Mouse (Mus musculus) ES-E14 (cell line): ENCODE data around the gene Atg4c.

Experiments used
- HCFC1 ChIP-seq: IDR thresholded peaks from 2 replicates; pipeline ENCODE4 v1.6.1; 2012; ENCODE audit warnings: low read length, inconsistent platforms, borderline replicate concordance; ENCODE audit not compliant: insufficient read depth
- ZC3H11A ChIP-seq: IDR thresholded peaks from 2 replicates; pipeline ENCODE4 v1.6.1; 2012; ENCODE audit warnings: low read depth, mild to moderate bottlenecking, inconsistent platforms, low read length, borderline replicate concordance
- ZNF384 ChIP-seq: IDR thresholded peaks from 2 replicates; pipeline ENCODE4 v1.6.1; 2012; ENCODE audit warnings: low read depth, low read length, inconsistent platforms

GRCm38 (mm10) chr4:99186412-99187125 lies 7.2 kb upstream of the Atg4c start:
- TF ChIP-seq ZC3H11A (no peak), ZNF384 (no peak), HCFC1 (no peak)
